Mouse (Mus musculus): ENCODE measurements around the gene Scamp3.

DNA sequence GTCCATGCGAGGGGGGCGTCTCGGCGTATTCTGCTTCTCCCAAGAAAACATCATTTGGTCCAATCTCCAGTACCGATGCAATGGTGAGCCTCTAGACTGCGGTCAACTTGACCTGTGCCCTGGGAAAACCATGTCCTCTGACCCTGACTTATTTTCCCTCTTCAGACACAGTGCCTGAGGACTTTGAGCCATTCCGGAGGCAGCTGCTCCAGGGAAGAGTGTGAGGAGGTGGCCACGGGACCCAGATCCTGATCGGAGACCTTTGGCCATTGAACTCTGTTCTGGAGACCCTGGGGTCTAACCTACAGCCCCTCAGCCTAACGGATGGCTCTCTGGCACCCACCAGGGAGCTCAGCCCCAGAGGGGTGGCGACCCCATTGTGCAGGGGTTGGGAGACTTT, 49.1 kb downstream of the Scamp3 start:
- TF ChIP-seq CTCF (IDR thresholded peaks at IDR 0.05; ENCODE audit: low read depth, low read length), result no peak
- TF ChIP-seq POLR2A (IDR thresholded peaks at IDR 0.05; ENCODE audit: borderline replicate concordance, low read depth, low read length), result no peak

Measured in bone marrow macrophage, adult 2 months (primary cell).